Mouse (Mus musculus) cerebellum, postnatal 36 days (tissue): ENCODE measurements around the gene Ank3.

Experiments
- DNase-seq, 2 experiments: peaks; one replicate each; pipeline ENCODE4 v3.0.0; 2021 to 2022; ENCODE audit warnings: mixed read lengths in 2 of 2

Gene Ank3

DNA sequence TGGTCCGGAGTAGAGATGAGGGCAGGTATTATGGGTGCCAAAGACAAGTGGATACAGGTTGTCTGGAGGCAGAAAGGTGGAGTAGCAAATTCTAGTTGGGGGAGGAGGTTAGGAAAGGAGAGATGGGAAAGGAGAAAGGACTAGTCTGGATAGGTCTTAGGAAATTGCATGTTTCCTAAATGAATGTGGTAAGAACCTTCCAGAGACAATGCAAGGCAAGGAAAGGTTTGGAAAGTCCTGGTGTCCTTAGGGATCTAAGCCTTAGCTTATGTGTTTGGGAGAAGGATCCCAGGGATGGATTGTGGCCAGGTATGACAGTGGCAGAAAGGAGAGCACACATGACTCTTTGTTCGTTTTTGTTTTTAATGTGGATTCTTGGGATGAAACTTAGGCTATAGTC lies 139.7 kb downstream of the Ank3 start:
- no peak for DNase-seq

DNA sequence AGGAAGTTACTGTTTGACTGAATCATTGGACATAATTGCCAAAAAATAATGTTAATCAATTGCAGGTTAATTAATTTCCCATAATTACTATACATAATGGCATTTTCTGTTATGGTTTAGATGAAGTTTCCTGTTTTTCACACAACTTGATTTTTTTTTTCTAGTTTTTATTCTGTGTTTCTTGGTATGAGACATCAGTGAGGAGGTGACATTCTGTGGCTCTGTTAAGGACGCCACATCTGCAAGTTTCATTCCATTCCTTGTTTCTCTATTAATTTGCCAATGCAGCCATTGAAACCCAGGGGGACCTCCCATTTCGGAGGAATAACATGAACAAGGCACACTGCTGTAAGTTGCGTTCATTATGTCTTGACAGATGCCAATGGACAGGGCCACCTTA lies 143.9 kb downstream of the Ank3 start:
- DNase-seq, result no peak

DNA sequence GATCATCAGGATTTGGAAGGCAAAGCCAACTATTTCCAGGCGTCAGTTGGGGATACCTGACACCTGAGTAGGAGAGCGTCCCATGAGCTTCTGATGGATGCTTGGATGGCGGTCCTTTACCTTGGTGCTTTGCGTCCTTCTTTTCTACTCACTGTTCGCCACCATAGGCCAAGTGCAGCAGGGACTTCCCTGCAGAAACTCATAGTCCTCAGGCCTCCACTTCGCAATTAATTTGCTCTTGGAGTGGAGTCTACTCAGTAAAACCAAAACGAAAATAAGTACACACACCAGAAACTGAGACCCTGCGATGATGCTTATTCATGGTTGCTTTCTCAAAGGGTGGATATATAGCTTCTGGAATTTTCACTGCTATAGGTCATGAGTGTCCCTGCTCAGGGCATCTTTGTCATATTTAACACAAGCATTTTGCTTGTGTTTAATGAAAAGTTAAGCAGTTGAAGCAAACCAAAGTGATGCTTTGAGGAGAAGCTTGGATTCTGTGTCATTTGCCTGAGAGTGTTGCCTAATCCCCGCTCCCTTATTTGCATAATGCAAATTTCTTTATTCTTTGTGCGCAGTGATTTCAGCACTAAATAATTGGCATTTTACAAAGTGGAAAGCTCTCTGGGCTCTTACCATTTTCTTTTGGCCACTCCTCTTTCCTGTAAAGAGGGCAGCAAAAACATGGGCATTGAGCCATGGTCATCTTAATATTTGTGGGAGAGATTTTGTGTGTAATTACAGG lies 145.5 kb downstream of the Ank3 start:
- DNase-seq, result no peak

GRCm38 (mm10) chr10:69544653-69545052 lies 146.1 kb downstream of the Ank3 start:
- no peak for DNase-seq

- no peak for DNase-seq
Measured at GRCm38 (mm10) chr10:69545936-69546335, 147.4 kb downstream of the Ank3 start.

- no peak for DNase-seq
Measured at GRCm38 (mm10) chr10:69546643-69547042, 148.1 kb downstream of the Ank3 start.

- DNase-seq, result no peak
Measured at GRCm38 (mm10) chr10:69548771-69549170, 150.2 kb downstream of the Ank3 start.

DNA sequence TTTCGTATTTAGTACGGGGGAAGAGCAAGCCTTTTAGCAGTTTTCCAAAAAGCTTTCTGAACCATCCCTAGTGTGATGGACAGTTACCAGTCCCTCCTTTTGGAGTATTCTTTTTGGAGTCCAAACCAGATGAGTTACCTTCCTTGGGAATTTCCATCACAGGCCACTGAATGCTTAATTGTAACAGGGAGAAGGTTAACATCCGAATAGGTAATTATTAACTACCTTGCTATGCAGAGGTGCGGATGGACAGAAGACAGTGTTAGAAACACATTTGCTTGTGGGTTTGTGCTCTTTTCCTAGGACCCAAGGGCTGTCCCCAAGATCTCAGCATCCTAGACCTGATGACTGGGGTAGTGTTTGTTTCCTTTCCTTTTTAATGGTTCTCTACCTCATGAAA lies 150.6 kb downstream of the Ank3 start:
- no peak for DNase-seq

DNA sequence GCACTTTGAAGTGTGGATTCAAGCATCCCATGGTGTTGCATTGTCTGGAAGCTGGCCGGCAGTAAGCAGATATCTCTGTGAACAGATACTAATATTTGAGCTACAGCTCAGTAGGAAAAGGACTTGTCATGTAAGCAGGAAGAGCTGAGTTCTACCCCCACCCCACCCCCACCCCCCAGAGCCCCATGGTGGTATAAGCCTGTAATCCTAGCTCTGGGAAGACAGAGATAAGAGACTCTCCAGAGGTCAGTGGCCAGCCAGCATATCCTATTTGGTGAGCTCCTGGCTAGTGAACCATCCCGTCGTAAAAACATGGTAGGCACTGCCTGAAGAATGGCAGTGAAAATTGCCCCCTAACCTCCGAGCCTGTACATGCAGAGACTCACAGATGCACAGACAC lies 152.3 kb downstream of the Ank3 start:
- no peak for DNase-seq

GRCm38 (mm10) chr10:69553091-69553490 lies 154.5 kb downstream of the Ank3 start:
- no peak for DNase-seq

DNA sequence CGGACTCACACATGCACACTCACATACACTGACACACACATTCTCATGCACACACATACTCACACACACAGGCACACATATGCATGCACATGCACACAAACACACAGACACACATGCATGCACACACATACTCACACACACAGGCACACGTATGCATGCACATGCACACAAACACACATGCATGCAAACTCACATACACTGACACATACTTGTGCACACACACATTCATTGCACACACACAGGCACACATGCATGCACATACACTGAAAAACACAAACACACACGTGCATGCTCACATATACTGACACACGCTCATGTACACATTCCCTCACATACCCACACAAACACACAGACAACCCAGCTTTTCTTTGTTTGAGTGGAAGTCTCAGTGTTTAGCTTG lies 157.0 kb downstream of the Ank3 start:
- no peak for DNase-seq

DNA sequence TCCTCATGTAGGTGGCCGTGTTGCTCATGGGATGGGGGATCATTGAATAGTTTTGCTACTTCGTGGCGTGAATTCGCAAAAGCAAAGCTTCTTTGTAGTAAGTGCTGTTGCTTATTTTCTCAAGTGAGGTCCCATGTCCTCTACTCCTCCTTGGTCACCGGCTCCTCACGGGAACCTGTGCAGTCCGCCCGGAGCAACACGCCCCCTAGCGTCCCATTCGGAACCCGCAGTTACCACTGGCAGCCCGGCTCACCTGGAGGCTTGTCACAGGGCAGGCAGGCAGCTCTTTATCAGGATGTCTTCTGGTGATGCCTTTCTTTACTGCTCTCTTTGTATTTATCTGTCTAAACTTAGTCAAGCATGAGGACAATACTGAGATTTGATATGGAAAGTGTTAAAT lies 157.7 kb downstream of the Ank3 start:
- DNase-seq, result peak; percentile 82 to 84

GRCm38 (mm10) chr10:69560237-69560636 lies 161.7 kb downstream of the Ank3 start:
- DNase-seq, result no peak

DNA sequence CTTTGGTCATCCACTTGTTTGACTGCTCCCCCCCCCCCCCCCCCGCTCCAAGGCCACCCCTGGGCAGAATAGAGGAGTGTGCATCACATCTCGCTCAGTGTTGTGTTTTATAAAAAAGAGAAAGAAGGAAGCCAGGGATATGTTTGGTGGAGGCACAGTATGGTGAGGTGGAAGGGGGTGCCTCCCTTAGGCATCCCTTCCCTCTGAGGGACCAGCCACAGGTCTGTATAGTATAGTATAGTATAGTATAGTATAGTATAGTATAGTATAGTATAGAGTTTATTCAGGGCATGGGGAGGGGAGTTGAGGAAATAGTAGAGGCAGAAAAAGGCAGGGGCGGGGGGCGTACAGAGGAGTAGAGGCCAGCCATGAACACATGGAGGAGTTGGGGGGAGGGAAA lies 164.4 kb downstream of the Ank3 start:
- no peak for DNase-seq

DNA sequence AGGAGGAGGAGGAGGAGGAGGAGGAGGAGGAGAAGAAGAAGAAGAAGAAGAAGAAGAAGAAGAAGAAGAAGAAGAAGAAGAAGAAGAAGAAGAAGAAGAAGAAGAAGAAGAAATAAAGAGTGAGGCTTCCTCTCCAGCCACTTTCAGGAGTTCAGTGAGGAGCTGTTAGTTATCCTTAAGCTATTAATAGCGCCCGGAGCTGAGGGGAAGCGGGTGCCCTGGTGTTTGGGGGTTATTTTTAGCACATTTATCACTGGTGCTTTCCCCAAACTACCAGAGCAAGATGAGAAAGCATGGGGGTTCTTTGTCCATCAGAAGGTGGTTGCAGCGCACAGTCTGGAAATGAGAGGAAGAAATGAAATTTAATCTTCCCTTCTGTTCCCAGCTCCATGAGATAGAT lies 166.5 kb downstream of the Ank3 start:
- no peak for DNase-seq

DNA sequence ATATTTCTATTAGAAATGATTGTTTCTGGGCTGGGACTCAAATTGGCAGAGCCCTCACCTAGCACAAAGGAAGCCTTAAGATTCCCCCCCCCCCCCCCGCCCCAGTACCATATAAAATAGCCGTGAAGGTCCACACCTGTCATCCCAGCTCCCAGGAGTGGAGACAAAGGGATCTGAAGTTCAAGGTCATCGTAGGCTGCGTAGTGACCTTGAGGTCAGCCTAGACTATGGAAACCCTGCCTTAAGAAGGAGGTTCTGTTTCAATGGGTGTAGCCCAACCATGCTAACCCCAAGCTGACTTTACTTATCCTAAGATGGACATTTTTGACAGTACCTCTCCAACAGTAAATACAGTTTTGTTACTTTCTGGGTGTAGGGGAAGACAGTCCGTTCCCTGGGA lies 170.4 kb downstream of the Ank3 start:
- DNase-seq, result no peak

DNA sequence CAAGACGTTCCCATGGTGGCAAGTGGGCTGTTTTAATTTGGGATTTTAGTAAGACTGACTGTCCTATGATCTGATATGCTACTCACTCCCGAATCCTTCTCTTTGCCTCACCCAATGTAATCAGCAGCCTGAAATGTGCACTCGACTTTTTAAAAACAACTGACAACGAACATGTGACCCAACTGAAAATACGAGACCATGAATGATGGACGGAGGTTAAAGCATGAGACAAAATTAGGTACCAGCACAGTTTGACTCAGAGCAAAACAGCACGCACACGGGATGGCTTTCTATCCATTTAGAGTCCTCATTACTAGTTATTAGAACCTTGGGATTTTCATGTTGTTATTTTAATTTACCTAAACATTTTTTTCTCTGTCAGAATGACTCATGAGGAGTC lies 171.2 kb downstream of the Ank3 start:
- DNase-seq, result no peak

DNA sequence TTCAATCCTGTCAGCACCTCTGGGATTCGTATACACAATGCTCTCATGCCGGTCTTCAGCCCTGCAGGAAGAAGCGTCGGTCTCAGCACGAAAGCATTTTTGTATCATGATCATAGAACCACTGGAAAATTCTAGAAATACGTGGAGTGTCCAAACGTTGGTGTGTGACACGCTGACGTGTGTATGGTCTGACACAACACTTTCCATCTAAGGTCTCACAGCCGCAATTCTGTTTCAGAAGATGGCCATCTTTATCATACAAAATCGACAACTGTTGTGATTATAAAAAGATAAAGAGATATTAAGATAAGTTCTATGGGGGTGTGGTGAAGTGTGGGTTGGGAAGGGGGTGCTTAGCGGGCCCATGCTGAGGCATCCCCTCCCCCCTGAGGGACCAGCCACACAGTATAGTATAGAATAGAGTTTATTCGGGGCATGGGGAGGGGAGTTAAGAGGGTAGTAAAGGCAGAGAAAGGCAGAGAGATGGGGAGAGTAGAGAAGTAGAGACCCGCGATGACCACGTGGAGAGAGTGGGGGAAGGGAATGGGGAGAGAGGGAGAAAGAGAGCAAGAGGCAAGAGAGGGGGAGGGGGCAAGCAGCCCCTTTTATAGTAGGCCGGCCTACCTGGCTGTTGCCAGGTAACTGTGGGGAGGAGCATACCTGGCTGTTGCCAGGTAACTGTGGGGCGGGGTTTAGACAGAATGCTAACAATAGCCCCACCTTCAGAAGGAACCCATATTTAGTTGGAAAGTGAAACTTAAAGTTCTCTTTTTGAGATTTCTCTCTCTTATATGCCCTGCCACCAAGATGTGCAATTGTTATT lies 172.1 kb downstream of the Ank3 start:
- no peak for DNase-seq

DNA sequence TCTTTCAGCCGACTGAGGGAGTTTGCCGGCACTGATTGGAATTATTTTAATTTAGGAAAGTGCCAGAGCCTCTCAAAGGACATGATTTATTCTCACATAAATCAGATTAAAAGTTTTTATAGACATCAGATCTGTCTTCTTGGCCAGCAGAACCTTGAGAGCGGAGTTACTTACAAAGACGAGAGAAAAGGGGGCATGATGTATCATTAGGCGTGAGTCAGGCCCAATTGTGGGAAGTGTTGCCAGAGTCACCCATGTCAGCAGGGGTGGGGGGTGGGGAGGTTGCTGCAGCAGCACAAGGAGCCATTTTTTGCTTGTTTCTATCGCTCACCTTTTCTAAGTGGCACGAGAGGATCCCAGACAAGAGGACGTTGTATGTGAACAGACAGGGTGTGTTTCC lies 172.8 kb downstream of the Ank3 start:
- DNase-seq, result no peak

GRCm38 (mm10) chr10:69571972-69572371 lies 173.4 kb downstream of the Ank3 start:
- no peak for DNase-seq

DNA sequence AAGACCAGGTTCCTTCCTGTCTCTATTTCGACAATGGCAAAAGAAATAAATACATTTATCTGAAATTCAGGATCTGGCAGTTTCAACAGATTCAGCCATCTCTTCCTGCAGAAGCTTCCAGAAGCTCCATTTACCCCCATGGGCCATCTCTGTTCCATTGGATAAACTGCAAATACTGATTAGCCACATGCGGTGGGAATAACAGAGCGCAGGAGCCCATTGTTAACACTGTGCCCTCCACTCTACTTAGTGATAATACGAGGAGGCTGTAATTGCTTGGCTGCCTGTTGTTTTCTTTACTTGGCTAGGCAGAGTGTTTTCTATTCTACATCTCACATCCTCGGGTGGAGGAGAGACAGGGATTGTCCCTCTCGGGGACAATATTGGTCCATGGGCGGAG lies 174.5 kb downstream of the Ank3 start:
- DNase-seq, result no peak

GRCm38 (mm10) chr10:69573746-69574145 lies 175.2 kb downstream of the Ank3 start:
- DNase-seq, result no peak

- peak; percentile 37 to 38 for DNase-seq
Measured at GRCm38 (mm10) chr10:69574190-69574663, 175.7 kb downstream of the Ank3 start.

DNA sequence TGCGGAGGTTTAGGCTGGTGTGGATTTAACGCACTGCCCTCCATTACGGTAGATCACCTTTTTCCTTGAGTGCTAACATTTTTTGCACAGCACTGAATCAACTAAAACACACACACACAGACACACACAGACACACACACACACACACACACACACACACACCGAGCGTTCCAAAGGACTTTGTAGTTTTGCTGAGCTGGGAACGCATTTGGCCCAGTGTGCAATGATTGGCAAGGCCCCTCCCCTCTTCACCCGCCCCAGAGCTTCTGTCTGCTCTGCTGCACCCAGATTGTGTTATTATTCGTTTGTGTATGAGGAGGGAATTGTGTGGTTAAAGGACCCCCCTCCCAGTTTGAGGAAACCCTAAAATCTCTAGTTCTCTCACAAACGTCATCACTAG lies 176.3 kb downstream of the Ank3 start:
- no peak for DNase-seq
